Mouse (Mus musculus): Measurements from ENCODE around the gene Tmem160. TPM values are rescaled to one million over a fixed set of nuclear protein-coding genes. Genes with fewer than 3 reads are reported as not detected.

Tmem160 gene
- polyA plus RNA-seq, 1 experiment from 2014 or later: 59.0 TPM

DNA sequence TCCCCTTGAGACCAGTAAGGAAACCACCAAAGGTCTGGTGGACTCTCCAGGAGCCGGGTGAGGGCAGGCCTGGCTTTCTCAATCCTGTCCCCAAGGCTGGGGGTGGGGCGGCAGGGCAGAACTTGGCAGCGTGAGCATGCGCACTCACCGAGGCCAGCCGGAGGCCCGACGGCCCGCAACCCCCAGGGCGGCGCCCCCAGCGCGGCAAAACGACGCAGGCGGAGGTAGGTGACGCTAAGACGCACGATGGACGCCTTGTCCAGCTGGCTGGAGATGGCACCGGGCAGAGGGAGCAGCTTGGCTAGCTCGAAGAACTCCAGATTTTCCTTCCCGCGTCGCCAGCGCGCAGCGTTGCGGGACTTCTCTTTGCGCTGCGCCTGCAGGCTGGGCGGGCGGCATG is 21.9 kb downstream of the Tmem160 start:
- Histone ChIP-seq H3K36me3 (no peaks in the 10 kb centered on the region), H3K27ac (replicated peaks) (no peak overlapping the region), H3K27me3 (peaks cover 88% of the 10 kb centered on the region), H3K4me3 (peak overlapping the region; percentile 13), H3K9ac (no peak overlapping the region), H3K4me1 (replicated peaks) (peaks cover 30% of the 10 kb centered on the region), H3K9me3 (no peaks in the 10 kb centered on the region), H3K4me2 (peak overlapping the region; percentile 42)
- ATAC-seq (ENCODE audit: low read depth): no peak
- WGBS: 5% methylated on average over 33 of the region's 33 CpGs

DNA sequence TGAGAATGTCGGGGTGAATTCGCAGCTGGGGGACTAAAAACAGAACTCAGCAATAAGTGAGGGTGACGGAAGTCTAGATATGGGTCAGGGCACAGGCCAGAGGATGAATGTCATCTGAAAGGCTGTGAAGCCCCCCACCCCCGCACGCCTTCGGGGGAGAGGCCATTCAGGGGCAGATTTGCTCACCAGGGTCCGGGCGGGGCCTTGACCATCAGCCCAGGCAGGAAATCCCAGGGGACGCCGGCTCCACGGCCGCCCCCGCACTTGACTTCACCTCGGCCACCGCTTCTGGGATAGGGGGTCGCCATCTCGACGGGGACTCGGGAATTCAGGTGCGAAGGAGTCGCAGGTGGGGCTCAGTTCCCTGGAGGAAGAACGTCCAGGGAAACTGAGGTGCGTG is 22.7 kb downstream of the Tmem160 start:
- no peaks in the 10 kb centered on the region for H3K9me3 ChIP-seq
- peak overlapping the region; percentile 22 for H3K4me3 ChIP-seq
- H3K36me3 ChIP-seq: no peaks in the 10 kb centered on the region
- H3K4me1 ChIP-seq (replicated peaks): peaks cover 30% of the 10 kb centered on the region
- peaks cover 79% of the 10 kb centered on the region for H3K27me3 ChIP-seq
- no peak overlapping the region for H3K27ac ChIP-seq (replicated peaks)
- H3K9ac ChIP-seq: 0 out of 2 replicates have a peak overlapping the region, but pooled peaks have one; percentile 9
- peak overlapping the region; percentile 58 for H3K4me2 ChIP-seq
- 6% methylated on average over 23 of the region's 23 CpGs for WGBS
- ATAC-seq (ENCODE audit: low read depth): no peak

DNA sequence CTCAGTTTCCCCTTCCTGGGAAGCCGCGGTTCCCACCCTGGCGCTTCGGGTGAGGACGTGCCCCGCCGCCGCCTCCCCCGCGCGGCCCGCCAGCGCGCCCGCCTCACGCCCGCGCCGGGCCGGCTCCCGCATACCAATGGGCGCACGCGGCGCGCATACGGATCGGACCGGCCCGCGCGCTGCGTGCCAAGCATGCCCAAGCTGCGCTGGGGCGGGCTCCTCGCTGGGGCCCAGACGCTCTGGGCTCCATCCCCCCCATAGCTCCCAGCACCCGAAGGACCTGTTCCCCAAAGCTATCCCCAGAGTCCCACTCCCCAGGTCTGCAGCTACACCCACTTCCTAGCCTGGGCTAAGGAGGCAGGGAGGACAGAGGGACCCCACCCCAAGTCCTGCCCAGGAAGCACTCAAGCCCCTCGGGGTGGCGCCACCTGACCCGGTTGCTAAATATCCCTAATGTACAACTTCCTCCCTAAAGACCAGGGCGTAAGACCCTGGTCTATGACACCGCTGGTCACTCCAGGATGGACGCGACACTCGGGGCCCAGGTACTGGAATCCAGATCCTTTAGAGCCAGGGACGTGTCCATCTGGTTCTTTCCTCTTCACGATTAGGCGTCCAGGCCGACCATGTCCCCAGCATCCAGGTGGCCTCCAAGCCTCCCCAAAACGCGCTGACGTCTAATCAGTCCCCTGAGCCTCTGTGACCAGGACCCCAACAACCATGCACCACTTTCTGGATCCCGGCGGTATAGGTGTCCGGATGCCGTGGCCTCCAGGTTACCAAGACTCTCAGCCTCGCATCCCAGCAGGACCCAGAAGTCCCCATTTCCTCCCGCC is 23.4 kb downstream of the Tmem160 start:
- Histone ChIP-seq H3K9me3 (no peaks in the 10 kb centered on the region), H3K27me3 (peaks cover 72% of the 10 kb centered on the region), H3K36me3 (no peaks in the 10 kb centered on the region), H3K27ac (replicated peaks) (no peak overlapping the region), H3K4me3 (peak overlapping the region; percentile 33), H3K4me1 (replicated peaks) (peaks cover 30% of the 10 kb centered on the region), H3K9ac (peak overlapping the region; percentile 43; the same call in 1 of the 2 replicates), H3K4me2 (peak overlapping the region; percentile 58)
- 1% methylated on average over 54 of the region's 59 CpGs for WGBS
- no peak for ATAC-seq (ENCODE audit: low read depth)

- ATAC-seq (ENCODE audit: low read depth): no peak
- H3K27ac ChIP-seq (replicated peaks): no peak overlapping the region
- H3K27me3 ChIP-seq: peaks cover 66% of the 10 kb centered on the region
- no peaks in the 10 kb centered on the region for H3K9me3 ChIP-seq
- peak overlapping the region; percentile 33 for H3K4me3 ChIP-seq
- H3K36me3 ChIP-seq: no peaks in the 10 kb centered on the region
- H3K4me1 ChIP-seq (replicated peaks): peaks cover 30% of the 10 kb centered on the region
- WGBS: 1% methylated on average over 34 of the region's 34 CpGs
- peak overlapping the region; percentile 43; the same call in 1 of the 2 replicates for H3K9ac ChIP-seq
- H3K4me2 ChIP-seq: peak overlapping the region; percentile 58
Observed at GRCm38 (mm10) chr7:16476600-16476989, 24.0 kb downstream of the Tmem160 start.

DNA sequence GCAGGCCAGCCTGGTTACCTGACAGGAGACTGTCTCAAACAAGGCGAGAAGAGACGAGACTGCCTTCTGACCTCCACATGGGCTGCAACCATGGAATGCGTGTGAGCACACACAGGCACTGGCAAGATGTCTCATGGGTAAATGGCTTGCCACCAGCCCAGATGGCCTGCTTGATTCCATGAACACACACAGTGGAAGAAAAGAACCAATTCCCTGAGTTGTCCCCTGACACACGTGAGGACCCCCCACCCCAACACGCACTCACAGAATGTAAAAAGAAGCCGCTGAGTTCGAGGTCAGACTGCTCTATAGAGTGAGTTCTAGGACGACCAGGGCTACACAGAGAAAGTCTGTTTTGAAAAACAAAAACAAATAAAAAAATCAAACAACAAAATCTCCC is 25.0 kb downstream of the Tmem160 start, which contains the start of gene Npas1:
TSS of gene Npas1 (minus strand) at position 101 of the 400 bp plus-strand sequence.
- 89% methylated on average over 8 of the region's 8 CpGs for WGBS
- Histone ChIP-seq H3K9ac (peak within 1 kb of the TSS; percentile 43; the same call in 1 of the 2 replicates), H3K27me3 (peaks cover 57% of the 10 kb centered on the region), H3K4me1 (replicated peaks) (peaks cover 22% of the 10 kb centered on the region), H3K4me2 (peak within 1 kb of the TSS; percentile 58), H3K4me3 (peak within 1 kb of the TSS; percentile 33), H3K27ac (replicated peaks) (no peak within 1 kb of the TSS), H3K36me3 (no peaks in the 10 kb centered on the region), H3K9me3 (no peaks in the 10 kb centered on the region)
- no peak for ATAC-seq (ENCODE audit: low read depth)

DNA sequence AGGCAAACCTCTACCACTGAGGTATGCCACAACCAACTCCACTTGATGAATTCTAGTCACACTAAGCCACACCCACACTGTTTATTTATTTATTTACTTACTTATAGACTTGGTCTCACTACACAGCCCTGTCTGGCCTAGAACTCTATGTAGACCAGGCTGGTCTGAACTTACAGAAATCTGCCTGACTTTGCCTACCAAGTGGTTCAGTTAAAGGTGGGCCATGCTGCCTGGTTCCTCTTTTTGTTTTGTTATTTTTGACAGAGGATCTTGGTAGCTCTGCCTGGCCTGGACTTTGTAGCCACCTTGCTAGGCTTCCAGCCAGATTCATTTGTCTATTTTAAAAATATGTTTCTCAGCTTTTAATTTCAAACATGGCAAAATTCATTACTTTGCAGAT is 36.2 kb downstream of the Tmem160 start:
- H3K4me1 ChIP-seq (replicated peaks): no peaks in the 10 kb centered on the region
- no peak overlapping the region for H3K9ac ChIP-seq
- H3K27me3 ChIP-seq: no peaks in the 10 kb centered on the region
- no peak overlapping the region for H3K4me3 ChIP-seq
- no peaks in the 10 kb centered on the region for H3K36me3 ChIP-seq
- no peaks in the 10 kb centered on the region for H3K9me3 ChIP-seq
- no peak overlapping the region for H3K27ac ChIP-seq (replicated peaks)
- H3K4me2 ChIP-seq: no peak overlapping the region
- no peak for ATAC-seq (ENCODE audit: low read depth)

DNA sequence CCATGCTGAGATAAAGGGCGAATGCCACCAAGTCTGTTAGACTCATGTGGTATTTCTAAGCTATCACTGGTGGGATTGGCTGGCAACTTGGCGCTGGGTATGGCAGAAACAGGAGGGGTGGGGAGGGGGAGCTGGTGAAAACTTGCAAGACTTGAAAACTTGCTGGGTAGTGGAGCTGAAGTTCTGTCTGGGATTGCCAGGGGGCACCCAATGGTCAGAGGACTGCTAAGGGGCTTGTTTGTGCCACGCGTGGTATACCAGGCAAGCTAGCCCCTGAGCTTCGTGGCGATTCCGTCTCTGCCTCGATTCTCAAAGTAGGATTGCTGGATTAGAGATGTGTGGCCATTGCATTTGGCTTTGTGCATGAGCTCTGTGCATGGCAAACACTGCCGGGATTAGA is 37.4 kb downstream of the Tmem160 start:
- WGBS: 87% methylated on average over 9 of the region's 9 CpGs
- no peaks in the 10 kb centered on the region for H3K27me3 ChIP-seq
- H3K4me3 ChIP-seq: no peak overlapping the region
- no peak overlapping the region for H3K9ac ChIP-seq
- 0 out of 2 replicates have a peak, but pooled peaks cover 3% of the 10 kb centered on the region for H3K36me3 ChIP-seq
- no peak for ATAC-seq (ENCODE audit: low read depth)
- H3K4me1 ChIP-seq (replicated peaks): no peaks in the 10 kb centered on the region
- no peaks in the 10 kb centered on the region for H3K9me3 ChIP-seq
- no peak overlapping the region for H3K4me2 ChIP-seq
- no peak overlapping the region for H3K27ac ChIP-seq (replicated peaks)

GRCm38 (mm10) chr7:16491759-16492158 is 39.2 kb downstream of the Tmem160 start:
- H3K36me3 ChIP-seq: peaks cover 21% of the 10 kb centered on the region
- no peaks in the 10 kb centered on the region for H3K27me3 ChIP-seq
- H3K4me3 ChIP-seq: no peak overlapping the region
- 35% methylated on average over 3 of the region's 3 CpGs for WGBS
- ATAC-seq (ENCODE audit: low read depth): peak; percentile 52
- H3K4me2 ChIP-seq: no peak overlapping the region
- no peak overlapping the region for H3K27ac ChIP-seq (replicated peaks)
- no peak overlapping the region for H3K9ac ChIP-seq
- H3K4me1 ChIP-seq (replicated peaks): no peaks in the 10 kb centered on the region
- H3K9me3 ChIP-seq: no peaks in the 10 kb centered on the region

DNA sequence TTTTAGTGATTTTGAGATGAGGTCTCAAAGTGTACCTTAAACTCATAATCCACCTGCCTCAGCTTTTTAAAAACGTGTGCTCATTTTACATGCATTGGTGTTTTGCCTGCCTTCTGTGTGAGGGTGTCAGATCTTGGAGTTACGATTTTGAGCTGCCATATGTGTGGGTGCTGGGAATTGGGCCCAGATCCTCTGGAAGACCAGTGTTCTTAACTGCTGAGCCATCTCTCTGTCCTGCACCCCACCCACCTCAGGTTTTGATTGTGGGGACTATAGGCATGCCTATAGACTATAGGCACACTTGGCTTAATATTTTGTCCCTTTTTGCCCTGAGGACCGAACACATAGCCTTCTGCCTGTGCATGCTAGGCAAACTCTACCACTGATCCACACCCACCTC is 39.6 kb downstream of the Tmem160 start:
- 59% methylated on average over 3 of the region's 3 CpGs for WGBS
- H3K9me3 ChIP-seq: no peaks in the 10 kb centered on the region
- H3K36me3 ChIP-seq: peaks cover 26% of the 10 kb centered on the region
- no peak overlapping the region for H3K27ac ChIP-seq (replicated peaks)
- no peak overlapping the region for H3K4me2 ChIP-seq
- H3K9ac ChIP-seq: no peak overlapping the region
- H3K27me3 ChIP-seq: no peaks in the 10 kb centered on the region
- H3K4me1 ChIP-seq (replicated peaks): no peaks in the 10 kb centered on the region
- no peak for ATAC-seq (ENCODE audit: low read depth)
- no peak overlapping the region for H3K4me3 ChIP-seq

DNA sequence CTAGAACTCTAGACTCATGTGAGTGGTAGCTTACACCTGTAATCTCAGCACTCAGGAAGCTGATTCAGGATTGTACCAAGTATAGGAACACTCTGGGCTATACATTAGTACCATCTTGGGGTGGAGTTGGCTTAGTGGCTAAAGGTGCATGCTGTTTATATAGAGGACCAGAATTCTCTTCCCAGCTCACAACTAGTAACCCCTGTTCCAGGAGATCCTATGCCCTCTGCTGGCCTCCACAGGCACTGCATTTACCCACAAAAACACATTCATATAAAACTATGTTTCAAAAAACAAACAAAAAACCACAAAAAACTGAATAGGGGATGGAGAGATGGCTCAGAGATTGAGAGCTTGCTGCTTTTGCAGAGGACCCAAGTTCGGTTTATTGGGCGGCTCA is 40.8 kb downstream of the Tmem160 start:
- ATAC-seq (ENCODE audit: low read depth): no peak; the same call in 1 of the 2 replicates

DNA sequence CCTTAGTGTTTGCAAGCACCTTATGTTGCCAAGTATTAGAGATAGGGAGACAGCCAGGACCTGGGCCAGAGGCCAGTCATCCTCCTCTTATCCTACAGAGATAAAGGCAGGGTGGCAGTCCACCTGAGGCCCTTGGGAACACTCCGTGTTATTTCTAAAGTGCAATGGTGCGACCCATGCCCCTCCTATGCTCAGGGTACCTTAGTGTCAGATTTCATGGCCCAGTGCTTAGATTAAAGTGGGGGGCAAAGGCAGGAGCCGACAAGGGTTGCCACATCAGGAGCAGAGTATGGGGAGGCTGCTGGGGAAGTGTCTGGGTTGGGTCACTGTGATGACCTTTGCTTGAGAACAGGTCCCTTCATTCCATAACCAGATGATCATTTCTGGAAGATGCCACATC is 43.7 kb downstream of the Tmem160 start:
- no peaks in the 10 kb centered on the region for H3K27me3 ChIP-seq
- WGBS: 97% methylated on average over 3 of the region's 3 CpGs
- no peak for ATAC-seq (ENCODE audit: low read depth)

More for the DNA sequence above, 40.8 kb downstream of the Tmem160 start:
- H3K4me3 ChIP-seq: no peak overlapping the region
- H3K4me2 ChIP-seq: no peak overlapping the region
- H3K36me3 ChIP-seq: peaks cover 37% of the 10 kb centered on the region
- WGBS: 30% methylated on average over 2 of the region's 2 CpGs
- no peaks in the 10 kb centered on the region for H3K9me3 ChIP-seq
- no peaks in the 10 kb centered on the region for H3K4me1 ChIP-seq (replicated peaks)
- H3K9ac ChIP-seq: no peak overlapping the region
- H3K27me3 ChIP-seq: no peaks in the 10 kb centered on the region
- no peak overlapping the region for H3K27ac ChIP-seq (replicated peaks)

DNA sequence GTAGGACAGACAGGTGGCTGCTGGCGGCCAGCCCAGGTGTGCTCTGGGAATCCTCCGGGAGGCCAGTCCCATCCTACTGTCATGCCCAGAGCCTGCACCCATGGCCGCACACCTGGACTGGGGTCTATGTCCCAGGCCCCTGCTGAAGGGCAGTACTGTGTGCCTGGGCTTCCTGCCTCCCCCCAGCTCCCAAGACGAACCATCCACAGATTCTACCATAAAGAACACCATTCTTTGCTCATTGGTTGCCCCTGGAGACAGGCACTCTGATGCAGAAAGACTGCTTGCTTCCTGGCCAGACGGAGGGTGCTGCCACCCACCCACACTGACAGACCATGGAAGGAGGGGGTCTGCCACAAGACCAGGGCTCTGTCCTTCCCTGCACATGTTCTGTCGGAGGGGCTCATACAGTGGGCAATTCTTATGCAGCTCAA is 47.1 kb downstream of the Tmem160 start:
- no peaks in the 10 kb centered on the region for H3K9me3 ChIP-seq
- no peak overlapping the region; the same call in 1 of the 2 replicates for H3K9ac ChIP-seq
- no peak overlapping the region for H3K4me3 ChIP-seq
- H3K4me1 ChIP-seq (replicated peaks): 0 out of 2 replicates have a peak, but pooled peaks cover 6% of the 10 kb centered on the region
- WGBS: 66% methylated on average over 6 of the region's 6 CpGs
- no peak overlapping the region for H3K4me2 ChIP-seq
- H3K27me3 ChIP-seq: no peaks in the 10 kb centered on the region
- no peak overlapping the region for H3K27ac ChIP-seq (replicated peaks)
- ATAC-seq (ENCODE audit: low read depth): peak; percentile 65; the same call in 1 of the 2 replicates
- peaks cover 79% of the 10 kb centered on the region for H3K36me3 ChIP-seq

More for the DNA sequence above, 43.7 kb downstream of the Tmem160 start:
- H3K9ac ChIP-seq: no peak overlapping the region
- H3K27ac ChIP-seq (replicated peaks): no peak overlapping the region
- H3K4me3 ChIP-seq: no peak overlapping the region
- H3K36me3 ChIP-seq: peaks cover 49% of the 10 kb centered on the region
- no peak overlapping the region for H3K4me2 ChIP-seq
- H3K4me1 ChIP-seq (replicated peaks): 0 out of 2 replicates have a peak, but pooled peaks cover 6% of the 10 kb centered on the region
- H3K9me3 ChIP-seq: no peaks in the 10 kb centered on the region
